Mouse (Mus musculus) stomach, embryonic 16.5 days (tissue): ENCODE measurements at regions not wholly inside any gene's neighbourhood (a gene's known extent, or its start where the extent isn't known, plus 50 kb on each side); places are given as distances from the start of the nearest gene placed in this dataset.

Source experiments
- ATAC-seq: fragments of 200-750 bp; cut with Nextera tagmentation; 2 replicates; pipeline ENCODE4 v1.8.0; 2017; ENCODE audit warnings: moderate number of reproducible peaks, moderate TSS enrichment; ENCODE audit not compliant: insufficient read depth, low FRiP score
- H3K27ac ChIP-seq: fragments of 300-500 bp; sonication (generic); 2 replicates; pipeline ENCODE4 v1.5.1; 2014; ENCODE audit warnings: low read length
- H3K27me3 ChIP-seq: fragments of 300-500 bp; sonication (generic); 2 replicates; pipeline ENCODE4 v1.6.1; 2014; ENCODE audit warnings: low read length, control low read depth, mixed read lengths; ENCODE audit not compliant: control insufficient read depth, insufficient read depth
- H3K36me3 ChIP-seq: fragments of 300-500 bp; sonication (generic); 2 replicates; pipeline ENCODE4 v1.6.1; 2014; ENCODE audit warnings: low read length; ENCODE audit not compliant: control insufficient read depth, insufficient read depth
- H3K4me1 ChIP-seq: fragments of 300-500 bp; sonication (generic); 2 replicates; pipeline ENCODE4 v1.6.1; 2014; ENCODE audit warnings: low read length, control low read depth, mixed read lengths; ENCODE audit not compliant: control insufficient read depth, insufficient read depth
- H3K4me2 ChIP-seq: fragments of 300-500 bp; sonication (generic); 2 replicates; pipeline ENCODE4 v1.6.1; 2014; ENCODE audit warnings: low read depth, low read length, mixed read lengths
- H3K4me3 ChIP-seq: fragments of 300-500 bp; sonication (generic); replicated peaks from 2 replicates; pipeline ENCODE4 v1.5.1; 2014; ENCODE audit warnings: mild to moderate bottlenecking, low read length
- H3K9ac ChIP-seq: fragments of 300-500 bp; sonication (generic); 2 replicates; pipeline ENCODE4 v1.6.1; 2014; ENCODE audit warnings: low read length
- H3K9me3 ChIP-seq: fragments of 300-500 bp; sonication (generic); replicated peaks from 2 replicates; pipeline ENCODE4 v1.6.1; 2016; ENCODE audit warnings: low read length, control low read depth; ENCODE audit not compliant: control insufficient read depth
- WGBS: fragments of 180-500 bp; shearing (Covaris S2); extraction: QIAGEN DNeasy Blood & Tissue Kit; methylation state at CpG from one replicate; pipeline ENCODE4 v1.1.7; 2014; 5-methylcytosine and 5-hydroxymethylcytosine counted together

- H3K27me3 ChIP-seq, result no peaks in the 10 kb centered on the region
- H3K4me3 ChIP-seq, result no peak overlapping the region
- ATAC-seq, result no peak
- H3K27ac ChIP-seq, result no peak overlapping the region
- 75% methylated on average over 6 of the region's 6 CpGs for WGBS
- H3K9me3 ChIP-seq, result no peaks in the 10 kb centered on the region
- no peaks in the 10 kb centered on the region for H3K36me3 ChIP-seq
- no peak overlapping the region for H3K9ac ChIP-seq
- H3K4me2 ChIP-seq, result no peak overlapping the region
- H3K4me1 ChIP-seq, result peaks cover 26% of the 10 kb centered on the region
Measured at GRCm38 (mm10) chr9:61700576-61700975, 213.8 kb downstream of the Rplp1 start.

- 56% methylated on average over 5 of the region's 5 CpGs for WGBS
- no peak overlapping the region for H3K27ac ChIP-seq
- no peak overlapping the region for H3K4me2 ChIP-seq
- no peak overlapping the region for H3K4me3 ChIP-seq
- H3K9me3 ChIP-seq, result no peaks in the 10 kb centered on the region
- peaks cover 28% of the 10 kb centered on the region for H3K4me1 ChIP-seq
- H3K9ac ChIP-seq, result no peak overlapping the region
- H3K27me3 ChIP-seq, result no peaks in the 10 kb centered on the region; the same call in 1 of the 2 replicates
- ATAC-seq, result no peak
- no peaks in the 10 kb centered on the region for H3K36me3 ChIP-seq
Measured at GRCm38 (mm10) chr9:61699618-61700017, 214.7 kb downstream of the Rplp1 start.

- no peak overlapping the region for H3K4me2 ChIP-seq
- 18% methylated on average over 11 of the region's 11 CpGs for WGBS
- H3K27me3 ChIP-seq, result no peaks in the 10 kb centered on the region; the same call in 1 of the 2 replicates
- peaks cover 21% of the 10 kb centered on the region for H3K4me1 ChIP-seq
- H3K4me3 ChIP-seq, result no peak overlapping the region
- no peaks in the 10 kb centered on the region for H3K9me3 ChIP-seq
- ATAC-seq, result no peak
- no peak overlapping the region for H3K9ac ChIP-seq
- no peaks in the 10 kb centered on the region for H3K36me3 ChIP-seq
- no peak overlapping the region for H3K27ac ChIP-seq
Measured at GRCm38 (mm10) chr9:61697959-61698358, 216.4 kb downstream of the Rplp1 start.

- peaks cover 13% of the 10 kb centered on the region; the same call in 1 of the 2 replicates for H3K4me1 ChIP-seq
- no peak for ATAC-seq
- H3K27me3 ChIP-seq, result no peaks in the 10 kb centered on the region; the same call in 1 of the 2 replicates
- H3K4me3 ChIP-seq, result no peak overlapping the region
- H3K4me2 ChIP-seq, result no peak overlapping the region
- H3K27ac ChIP-seq, result no peak overlapping the region
- H3K9me3 ChIP-seq, result no peaks in the 10 kb centered on the region
- H3K9ac ChIP-seq, result no peak overlapping the region
- 88% methylated on average over 3 of the region's 3 CpGs for WGBS
- H3K36me3 ChIP-seq, result no peaks in the 10 kb centered on the region
Measured at GRCm38 (mm10) chr9:61696831-61697230, 217.5 kb downstream of the Rplp1 start.

- Histone ChIP-seq H3K9me3 (no peaks in the 10 kb centered on the region), H3K9ac (no peak overlapping the region), H3K27ac (no peak overlapping the region), H3K36me3 (no peaks in the 10 kb centered on the region), H3K4me1 (peaks cover 13% of the 10 kb centered on the region; the same call in 1 of the 2 replicates), H3K27me3 (no peaks in the 10 kb centered on the region; the same call in 1 of the 2 replicates), H3K4me3 (no peak overlapping the region), H3K4me2 (no peak overlapping the region)
- WGBS, result 79% methylated on average over 2 of the region's 2 CpGs
- ATAC-seq, result no peak
Measured at GRCm38 (mm10) chr9:61695821-61696220, 218.5 kb downstream of the Rplp1 start.

GRCm38 (mm10) chr9:61695381-61695791 is 219.0 kb downstream of the Rplp1 start:
- Histone ChIP-seq H3K4me1 (peaks cover 13% of the 10 kb centered on the region; the same call in 1 of the 2 replicates), H3K4me3 (no peak overlapping the region), H3K9me3 (no peaks in the 10 kb centered on the region), H3K4me2 (no peak overlapping the region), H3K27me3 (no peaks in the 10 kb centered on the region; the same call in 1 of the 2 replicates), H3K9ac (no peak overlapping the region), H3K36me3 (no peaks in the 10 kb centered on the region), H3K27ac (no peak overlapping the region)
- WGBS, result 17% methylated on average over 9 of the region's 9 CpGs
- peak; percentile 25; the same call in 1 of the 2 replicates for ATAC-seq

- WGBS, result 50% methylated on average over 10 of the region's 10 CpGs
Measured at GRCm38 (mm10) chr9:61694206-61694605, 220.1 kb downstream of the Rplp1 start.

GRCm38 (mm10) chr9:61690786-61691185 is 223.6 kb downstream of the Rplp1 start:
- Histone ChIP-seq H3K4me2 (no peak overlapping the region), H3K27me3 (no peaks in the 10 kb centered on the region; the same call in 1 of the 2 replicates), H3K9ac (no peak overlapping the region), H3K9me3 (no peaks in the 10 kb centered on the region), H3K36me3 (no peaks in the 10 kb centered on the region), H3K27ac (no peak overlapping the region), H3K4me1 (peaks cover 7% of the 10 kb centered on the region; the same call in 1 of the 2 replicates), H3K4me3 (no peak overlapping the region)
- WGBS, result 88% methylated on average over 3 of the region's 3 CpGs
- no peak for ATAC-seq

More at GRCm38 (mm10) chr9:61694206-61694605, 220.1 kb downstream of the Rplp1 start:
- no peak overlapping the region for H3K27ac ChIP-seq
- no peak overlapping the region for H3K4me3 ChIP-seq
- H3K4me1 ChIP-seq, result peaks cover 9% of the 10 kb centered on the region; the same call in 1 of the 2 replicates
- no peaks in the 10 kb centered on the region; the same call in 1 of the 2 replicates for H3K27me3 ChIP-seq
- H3K36me3 ChIP-seq, result no peaks in the 10 kb centered on the region
- no peaks in the 10 kb centered on the region for H3K9me3 ChIP-seq
- no peak overlapping the region for H3K9ac ChIP-seq
- no peak overlapping the region for H3K4me2 ChIP-seq
- no peak for ATAC-seq

- no peak; the same call in 1 of the 2 replicates for ATAC-seq
- Histone ChIP-seq H3K4me3 (no peak overlapping the region), H3K36me3 (no peaks in the 10 kb centered on the region), H3K9ac (no peak overlapping the region), H3K4me1 (peaks cover 4% of the 10 kb centered on the region; the same call in 1 of the 2 replicates), H3K27ac (no peak overlapping the region), H3K9me3 (no peaks in the 10 kb centered on the region), H3K4me2 (no peak overlapping the region), H3K27me3 (no peaks in the 10 kb centered on the region; the same call in 1 of the 2 replicates)
- 54% methylated on average over 7 of the region's 7 CpGs for WGBS
Measured at GRCm38 (mm10) chr9:61689939-61690338, 224.4 kb downstream of the Rplp1 start.
